Mouse (Mus musculus): ENCODE results near the gene Plxna1. TPM values are rescaled to one million over a fixed set of nuclear protein-coding genes. Genes with fewer than 3 reads are reported as not detected.
A peak's percentile ranks its signal among the peaks of the same experiment; 100 is the strongest.

The Plxna1 gene
- polyA plus RNA-seq (2014; fragmentation: Nextera tagmentation; extraction: Ambion mirVana) = 28.7 and 35.6 TPM in 2 replicates

DNA sequence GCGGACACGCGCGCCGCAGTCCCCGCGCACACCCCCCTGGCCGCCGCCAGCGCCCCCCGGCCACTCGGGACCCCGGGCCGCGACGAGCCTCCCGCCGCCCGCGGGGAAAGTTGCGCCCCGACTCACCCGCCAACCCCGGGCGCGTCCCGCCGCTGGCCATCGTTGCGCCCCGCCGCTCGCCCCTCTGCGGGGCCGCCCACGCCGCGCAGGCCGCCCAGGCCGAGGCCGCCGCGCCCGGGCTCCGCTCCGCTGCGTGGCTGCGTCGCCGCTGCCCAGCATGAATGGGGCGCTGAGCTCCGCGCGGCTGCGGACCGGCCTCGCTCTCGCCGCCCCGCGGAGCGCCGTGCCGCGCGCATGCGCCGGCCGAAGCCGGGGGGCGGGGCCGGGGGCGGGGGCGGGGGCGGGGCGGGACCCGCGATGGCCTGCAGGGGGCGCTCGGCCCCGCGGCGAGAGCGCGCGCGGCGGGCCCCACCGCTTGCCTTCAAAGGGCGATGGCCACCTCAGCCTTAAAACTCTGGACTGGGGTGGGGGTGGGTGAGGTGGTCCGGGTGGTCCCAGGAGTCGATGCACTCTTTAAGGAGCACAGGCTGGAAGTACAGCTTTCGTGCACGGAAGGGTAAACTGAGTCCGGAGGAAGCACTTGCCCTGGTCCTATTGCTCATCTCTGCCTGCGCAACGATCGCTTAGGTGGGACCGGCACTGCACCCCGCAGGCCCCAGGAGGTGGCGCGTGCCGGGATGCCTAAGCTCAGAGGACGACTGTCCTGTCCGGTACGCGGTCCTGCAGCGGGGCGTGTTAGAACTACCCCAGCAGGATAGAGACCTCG is at the start of gene Plxna1:
Plxna1 (minus strand) TSS at position 340 of the 826 bp plus-strand sequence.
- peak; percentile 85 for DNase-seq (ENCODE audit: low spot score)
- Histone ChIP-seq H3K36me3 (ENCODE audit: control insufficient read depth, insufficient read depth, low read length) (no peaks in the 10 kb centered on the region), H3K9me3 (ENCODE audit: control insufficient read depth, low read length) (no peaks in the 10 kb centered on the region), H3K4me3 (ENCODE audit: low read depth, low read length) (peak within 1 kb of the TSS; percentile 99), H3K27me3 (ENCODE audit: control insufficient read depth, insufficient read depth, low read length) (peaks cover 7% of the 10 kb centered on the region; the same call in 1 of the 2 replicates), H3K27ac (ENCODE audit: low read depth, low read length) (peak within 1 kb of the TSS; percentile 79), H3K4me1 (replicated peaks; ENCODE audit: control insufficient read depth, insufficient read depth, low read length) (peaks cover 8% of the 10 kb centered on the region), H3K9ac (ENCODE audit: low read depth, low read length) (peak within 1 kb of the TSS; percentile 99), H3K4me2 (replicated peaks; ENCODE audit: low read depth, low read length) (peak within 1 kb of the TSS; percentile 88)
- ATAC-seq (ENCODE audit: low FRiP score) = peak; percentile 82
- WGBS = under 1% methylated on average over 37 of the region's 110 CpGs

DNA sequence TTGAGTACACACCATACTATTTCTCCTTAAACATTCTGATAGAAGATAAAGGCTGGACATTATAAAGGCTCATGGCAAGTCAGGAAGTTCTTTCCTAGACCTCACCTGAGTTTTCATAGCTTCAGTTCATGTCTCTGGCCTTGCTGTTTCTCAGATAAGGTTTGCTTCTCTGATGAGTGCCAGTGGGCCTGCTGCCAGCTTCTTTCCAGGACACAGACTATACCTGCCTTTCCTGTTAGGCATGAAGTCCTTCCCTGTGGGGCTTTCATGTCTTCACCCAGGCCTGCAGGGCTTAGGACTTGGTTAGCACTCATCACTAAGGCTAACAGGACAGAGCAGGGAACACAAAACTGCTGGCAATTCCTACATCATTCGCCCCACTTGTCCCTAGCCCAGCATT is 46.6 kb upstream of the Plxna1 start:
- WGBS = 79% methylated on average over 1 of the region's 1 CpGs
- Histone ChIP-seq H3K27ac (ENCODE audit: low read depth, low read length) (no peak overlapping the region), H3K4me1 (replicated peaks; ENCODE audit: control insufficient read depth, insufficient read depth, low read length) (no peaks in the 10 kb centered on the region), H3K4me3 (ENCODE audit: low read depth, low read length) (no peak overlapping the region), H3K9ac (ENCODE audit: low read depth, low read length) (no peak overlapping the region), H3K4me2 (replicated peaks; ENCODE audit: low read depth, low read length) (no peak overlapping the region), H3K36me3 (ENCODE audit: control insufficient read depth, insufficient read depth, low read length) (no peaks in the 10 kb centered on the region), H3K9me3 (ENCODE audit: control insufficient read depth, low read length) (no peaks in the 10 kb centered on the region), H3K27me3 (ENCODE audit: control insufficient read depth, insufficient read depth, low read length) (no peaks in the 10 kb centered on the region)
- ATAC-seq (ENCODE audit: low FRiP score) = no peak
- no peak for DNase-seq (ENCODE audit: low spot score)

DNA sequence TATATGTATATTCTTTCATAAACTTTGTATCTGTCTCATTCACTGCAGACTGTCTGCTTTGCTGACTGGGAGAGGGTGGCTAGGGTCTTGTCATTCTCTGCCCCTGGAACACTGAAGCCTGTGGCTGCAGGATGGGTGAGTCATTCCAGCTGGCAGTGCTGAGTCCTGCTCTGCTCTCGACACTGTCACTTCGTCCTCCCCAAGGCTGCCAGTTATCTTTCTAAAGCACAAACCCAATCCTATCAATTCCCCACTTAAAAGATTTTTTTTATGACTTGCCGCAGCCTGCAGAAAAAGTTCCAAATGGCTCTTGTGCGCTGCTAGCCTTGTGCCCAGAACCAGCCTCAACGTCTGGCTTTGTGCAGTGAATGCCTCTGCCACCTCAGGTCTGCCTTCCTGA is 45.8 kb upstream of the Plxna1 start:
- H3K4me2 ChIP-seq (replicated peaks; ENCODE audit: low read depth, low read length) = no peak overlapping the region
- DNase-seq (ENCODE audit: low spot score) = no peak
- no peaks in the 10 kb centered on the region for H3K4me1 ChIP-seq (replicated peaks; ENCODE audit: control insufficient read depth, insufficient read depth, low read length)
- no peaks in the 10 kb centered on the region for H3K36me3 ChIP-seq (ENCODE audit: control insufficient read depth, insufficient read depth, low read length)
- H3K9me3 ChIP-seq (ENCODE audit: control insufficient read depth, low read length) = no peaks in the 10 kb centered on the region
- no peak overlapping the region for H3K9ac ChIP-seq (ENCODE audit: low read depth, low read length)
- ATAC-seq (ENCODE audit: low FRiP score) = no peak
- no peak overlapping the region for H3K27ac ChIP-seq (ENCODE audit: low read depth, low read length)
- WGBS = 72% methylated on average over 5 of the region's 5 CpGs
- H3K4me3 ChIP-seq (ENCODE audit: low read depth, low read length) = no peak overlapping the region
- H3K27me3 ChIP-seq (ENCODE audit: control insufficient read depth, insufficient read depth, low read length) = no peaks in the 10 kb centered on the region

DNA sequence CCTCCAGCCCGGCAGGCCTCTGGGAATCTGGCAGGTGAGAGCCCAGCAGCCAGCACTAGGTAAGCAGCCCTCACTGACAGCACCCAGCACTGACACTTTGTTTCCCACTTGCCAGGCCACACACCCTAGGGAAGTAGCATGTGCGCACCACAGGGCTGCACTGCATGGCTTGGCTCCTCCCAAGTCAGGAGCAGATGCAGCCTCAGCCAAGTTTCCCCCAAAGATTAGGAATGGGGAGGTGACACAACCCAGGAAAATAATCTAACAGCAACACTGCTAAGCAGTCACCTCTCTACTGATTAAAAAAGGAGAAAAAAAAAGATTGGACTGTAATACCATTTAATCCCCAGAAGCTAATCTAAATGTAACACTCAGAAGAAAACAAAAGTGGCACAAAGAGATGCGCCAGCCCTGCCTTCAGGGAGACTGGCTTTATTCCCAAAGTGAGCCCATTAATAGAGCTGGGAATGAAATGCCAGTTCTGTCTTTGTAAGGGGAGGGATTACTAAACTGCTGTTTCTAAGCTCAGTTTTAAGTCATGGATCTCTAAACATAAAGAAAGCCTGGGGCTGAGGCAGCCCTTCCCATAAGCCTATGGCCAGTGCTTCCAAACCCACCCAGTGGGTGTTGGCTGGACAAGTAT is 44.9 kb upstream of the Plxna1 start:
- Histone ChIP-seq H3K4me3 (ENCODE audit: low read depth, low read length) (no peak overlapping the region), H3K9me3 (ENCODE audit: control insufficient read depth, low read length) (no peaks in the 10 kb centered on the region), H3K27me3 (ENCODE audit: control insufficient read depth, insufficient read depth, low read length) (no peaks in the 10 kb centered on the region), H3K4me2 (replicated peaks; ENCODE audit: low read depth, low read length) (no peak overlapping the region), H3K9ac (ENCODE audit: low read depth, low read length) (no peak overlapping the region), H3K36me3 (ENCODE audit: control insufficient read depth, insufficient read depth, low read length) (no peaks in the 10 kb centered on the region), H3K4me1 (replicated peaks; ENCODE audit: control insufficient read depth, insufficient read depth, low read length) (no peaks in the 10 kb centered on the region), H3K27ac (ENCODE audit: low read depth, low read length) (no peak overlapping the region)
- no peak for DNase-seq (ENCODE audit: low spot score)
- ATAC-seq (ENCODE audit: low FRiP score) = no peak
- WGBS = 82% methylated on average over 3 of the region's 3 CpGs

DNA sequence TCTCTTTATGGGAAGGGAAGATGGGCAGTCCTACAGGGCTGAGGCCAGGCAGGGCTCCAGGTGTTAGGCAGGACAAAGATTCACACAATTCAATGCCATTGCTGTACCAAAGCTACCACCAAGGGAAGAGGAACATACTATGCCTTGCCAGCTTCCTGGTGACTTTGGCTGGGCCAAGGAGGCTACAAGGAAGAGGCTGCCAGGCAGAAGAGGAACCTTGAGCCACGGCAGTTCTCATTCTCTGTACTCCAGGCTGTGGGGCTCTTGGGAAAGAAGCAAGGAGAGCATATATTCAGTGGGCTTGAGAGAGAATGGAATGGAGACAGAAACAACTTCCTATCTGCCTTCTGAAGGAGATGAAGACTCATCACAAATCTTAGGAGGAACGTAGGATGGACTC is 42.5 kb upstream of the Plxna1 start:
- ATAC-seq (ENCODE audit: low FRiP score) (no peak), DNase-seq (ENCODE audit: low spot score) (no peak)
- H3K36me3 ChIP-seq (ENCODE audit: control insufficient read depth, insufficient read depth, low read length) = no peaks in the 10 kb centered on the region
- no peaks in the 10 kb centered on the region for H3K9me3 ChIP-seq (ENCODE audit: control insufficient read depth, low read length)
- no peak overlapping the region for H3K4me3 ChIP-seq (ENCODE audit: low read depth, low read length)
- no peaks in the 10 kb centered on the region for H3K27me3 ChIP-seq (ENCODE audit: control insufficient read depth, insufficient read depth, low read length)
- no peak overlapping the region for H3K9ac ChIP-seq (ENCODE audit: low read depth, low read length)
- no peak overlapping the region for H3K27ac ChIP-seq (ENCODE audit: low read depth, low read length)
- 81% methylated on average over 2 of the region's 2 CpGs for WGBS
- H3K4me2 ChIP-seq (replicated peaks; ENCODE audit: low read depth, low read length) = no peak overlapping the region
- H3K4me1 ChIP-seq (replicated peaks; ENCODE audit: control insufficient read depth, insufficient read depth, low read length) = no peaks in the 10 kb centered on the region

DNA sequence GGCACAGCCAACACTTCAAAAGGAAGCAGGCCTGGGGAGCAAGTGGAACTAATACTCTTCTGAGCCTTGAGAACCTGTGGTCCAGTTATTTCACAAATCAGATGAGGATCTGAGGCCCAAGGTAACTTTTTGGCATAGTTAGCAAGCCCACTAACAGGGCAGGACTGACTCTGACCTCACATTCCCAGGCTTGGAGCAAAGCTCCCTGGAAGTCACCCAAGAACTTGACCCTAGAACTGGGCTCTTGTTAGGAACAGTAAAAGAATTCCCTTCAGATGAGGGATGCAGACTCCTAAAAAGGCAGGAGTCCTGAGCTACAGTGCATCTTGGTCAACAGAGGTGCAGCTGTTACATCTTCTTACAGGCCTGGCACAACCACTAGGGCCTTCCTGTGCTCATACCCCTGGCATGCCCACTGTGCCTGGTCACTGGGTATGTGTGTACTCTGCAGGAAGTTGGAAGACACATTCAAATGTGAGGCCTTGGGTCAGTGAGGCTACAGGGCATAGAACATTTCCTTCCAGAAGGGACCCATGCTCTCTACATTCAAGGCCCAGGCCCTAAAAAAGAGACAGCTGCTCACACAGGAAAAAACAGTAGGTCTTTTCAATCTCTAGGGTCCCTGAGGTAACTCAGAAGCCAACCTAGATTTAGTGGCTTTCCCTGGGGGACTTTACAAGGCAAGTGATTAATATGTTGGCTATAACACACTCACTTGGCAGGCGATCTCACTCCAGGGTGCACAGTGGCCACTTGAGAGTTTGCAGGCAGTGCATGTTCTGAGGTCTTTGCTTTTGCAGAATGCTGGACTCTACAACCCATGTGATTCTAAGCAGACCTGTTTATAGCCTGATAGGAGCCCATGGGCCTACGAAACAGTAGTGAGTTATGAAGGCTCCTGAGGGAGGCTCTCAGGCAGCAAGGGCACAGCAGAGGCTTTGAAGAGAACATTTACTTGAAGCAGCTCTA is 41.1 kb upstream of the Plxna1 start:
- H3K9me3 ChIP-seq (ENCODE audit: control insufficient read depth, low read length) = no peaks in the 10 kb centered on the region
- ATAC-seq (ENCODE audit: low FRiP score) = no peak

DNA sequence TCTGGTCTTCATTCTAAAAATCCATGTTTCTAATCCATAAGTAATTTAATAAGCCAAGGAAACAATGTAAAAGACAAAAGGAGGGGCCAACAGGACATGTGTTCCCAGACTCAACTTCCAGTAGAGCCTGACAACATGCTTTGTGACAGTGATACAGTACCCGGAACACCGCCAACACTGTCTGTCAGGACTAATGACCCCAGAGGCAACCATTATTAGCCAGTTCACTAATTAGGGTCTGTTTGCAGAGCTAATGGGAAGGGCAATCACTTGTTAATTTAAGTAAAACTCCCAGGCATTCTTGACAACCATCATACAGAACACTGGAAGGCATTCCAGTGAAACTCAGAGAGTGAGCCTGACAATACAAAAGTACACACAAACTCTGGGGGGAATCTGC is 40.0 kb upstream of the Plxna1 start:
- no peak overlapping the region for H3K4me2 ChIP-seq (replicated peaks; ENCODE audit: low read depth, low read length)
- no peaks in the 10 kb centered on the region for H3K27me3 ChIP-seq (ENCODE audit: control insufficient read depth, insufficient read depth, low read length)
- H3K27ac ChIP-seq (ENCODE audit: low read depth, low read length) = no peak overlapping the region
- H3K9me3 ChIP-seq (ENCODE audit: control insufficient read depth, low read length) = no peaks in the 10 kb centered on the region
- no peak for DNase-seq (ENCODE audit: low spot score)
- 96% methylated on average over 2 of the region's 2 CpGs for WGBS
- no peak for ATAC-seq (ENCODE audit: low FRiP score)
- H3K4me3 ChIP-seq (ENCODE audit: low read depth, low read length) = no peak overlapping the region
- H3K36me3 ChIP-seq (ENCODE audit: control insufficient read depth, insufficient read depth, low read length) = no peaks in the 10 kb centered on the region
- no peaks in the 10 kb centered on the region for H3K4me1 ChIP-seq (replicated peaks; ENCODE audit: control insufficient read depth, insufficient read depth, low read length)
- no peak overlapping the region for H3K9ac ChIP-seq (ENCODE audit: low read depth, low read length)

More for the DNA sequence above, 41.1 kb upstream of the Plxna1 start:
- H3K4me3 ChIP-seq (ENCODE audit: low read depth, low read length) = no peak overlapping the region
- no peak overlapping the region for H3K27ac ChIP-seq (ENCODE audit: low read depth, low read length)
- H3K4me2 ChIP-seq (replicated peaks; ENCODE audit: low read depth, low read length) = no peak overlapping the region
- no peaks in the 10 kb centered on the region for H3K36me3 ChIP-seq (ENCODE audit: control insufficient read depth, insufficient read depth, low read length)
- no peak overlapping the region for H3K9ac ChIP-seq (ENCODE audit: low read depth, low read length)
- no peaks in the 10 kb centered on the region for H3K4me1 ChIP-seq (replicated peaks; ENCODE audit: control insufficient read depth, insufficient read depth, low read length)
- WGBS = 90% methylated on average over 2 of the region's 2 CpGs
- DNase-seq (ENCODE audit: low spot score) = no peak
- H3K27me3 ChIP-seq (ENCODE audit: control insufficient read depth, insufficient read depth, low read length) = no peaks in the 10 kb centered on the region

DNA sequence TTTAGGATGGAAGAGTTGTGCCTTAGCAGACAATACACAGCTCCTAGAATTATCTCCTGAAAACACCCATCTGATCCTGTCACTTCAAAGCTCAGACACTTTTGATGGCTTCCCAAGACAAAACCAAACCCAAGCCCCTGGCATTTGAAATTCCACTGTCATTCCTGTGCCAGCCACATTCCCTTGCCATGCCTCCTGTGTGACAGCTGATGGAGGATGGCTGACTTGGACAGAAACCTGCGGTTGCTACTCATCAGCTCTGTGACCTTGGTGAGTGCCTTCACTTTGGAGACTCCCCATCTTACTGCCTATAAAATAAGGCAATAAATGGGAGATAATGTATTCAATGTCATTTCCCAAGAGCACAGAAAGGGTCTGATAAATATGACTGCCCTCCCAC is 37.1 kb upstream of the Plxna1 start:
- H3K4me1 ChIP-seq (replicated peaks; ENCODE audit: control insufficient read depth, insufficient read depth, low read length) = no peaks in the 10 kb centered on the region
- no peak overlapping the region for H3K9ac ChIP-seq (ENCODE audit: low read depth, low read length)
- H3K4me2 ChIP-seq (replicated peaks; ENCODE audit: low read depth, low read length) = no peak overlapping the region
- no peak for ATAC-seq (ENCODE audit: low FRiP score)
- no peaks in the 10 kb centered on the region for H3K36me3 ChIP-seq (ENCODE audit: control insufficient read depth, insufficient read depth, low read length)
- 94% methylated on average over 1 of the region's 1 CpGs for WGBS
- no peak overlapping the region for H3K4me3 ChIP-seq (ENCODE audit: low read depth, low read length)
- H3K9me3 ChIP-seq (ENCODE audit: control insufficient read depth, low read length) = no peaks in the 10 kb centered on the region
- no peak for DNase-seq (ENCODE audit: low spot score)
- no peaks in the 10 kb centered on the region for H3K27me3 ChIP-seq (ENCODE audit: control insufficient read depth, insufficient read depth, low read length)
- H3K27ac ChIP-seq (ENCODE audit: low read depth, low read length) = no peak overlapping the region
